Mouse (Mus musculus): ENCODE results near the gene Egln3. TPM values are rescaled to one million over a fixed set of nuclear protein-coding genes. Genes with fewer than 3 reads are reported as not detected.

Egln3 gene
- polyA plus RNA-seq, 1 experiment, result 8.3 TPM

- no peak for DNase-seq (ENCODE audit: low read depth)
Measured at GRCm38 (mm10) chr12:54202765-54203655, 650 bp downstream of the Egln3 start.

DNA sequence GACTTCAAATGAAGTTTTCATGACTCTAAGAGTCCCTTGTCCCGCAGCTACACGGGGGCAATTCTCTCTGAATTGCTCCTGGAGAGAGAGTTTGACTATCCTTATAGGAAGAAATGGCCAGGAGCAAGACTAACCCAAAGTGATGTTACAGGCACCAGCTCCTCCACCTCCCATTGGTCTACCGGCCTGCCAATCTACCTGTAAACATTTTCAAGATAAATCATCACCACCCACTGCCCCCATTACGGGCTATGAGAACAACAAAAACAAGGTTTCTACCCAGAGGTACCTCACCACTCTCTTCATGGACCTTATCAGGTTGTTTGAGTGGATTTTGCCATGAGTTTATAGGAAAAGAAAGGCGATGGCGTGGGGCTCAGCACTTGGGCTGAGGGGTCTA is 1.4 kb downstream of the Egln3 start:
- no peak for DNase-seq (ENCODE audit: low read depth)

DNA sequence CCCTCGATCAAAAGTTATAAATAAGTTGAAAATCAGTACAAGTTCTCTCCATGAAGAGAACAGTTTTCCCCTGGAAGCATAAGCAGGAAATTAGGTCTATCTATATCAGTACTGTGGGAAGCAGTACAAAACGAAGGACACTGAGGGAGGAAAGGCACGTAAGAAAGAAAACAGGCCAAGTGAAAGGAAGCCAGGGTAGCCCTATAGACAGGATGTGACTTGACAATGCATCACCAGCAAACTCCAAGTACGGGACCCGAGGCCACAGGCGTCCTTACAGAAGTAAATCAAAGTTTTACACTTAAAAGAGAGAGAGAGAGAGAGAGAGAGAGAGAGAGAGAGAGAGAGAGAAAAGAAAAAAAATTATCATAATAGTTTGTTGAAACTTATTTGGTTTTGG is 2.8 kb downstream of the Egln3 start:
- no peak for DNase-seq (ENCODE audit: low read depth)

- DNase-seq (ENCODE audit: low read depth), result no peak
Measured at GRCm38 (mm10) chr12:54200172-54200571, 3.5 kb downstream of the Egln3 start.

- no peak for DNase-seq (ENCODE audit: low read depth)
Measured at GRCm38 (mm10) chr12:54198282-54198918, 5.3 kb downstream of the Egln3 start.

GRCm38 (mm10) chr12:54197849-54198248 is 5.8 kb downstream of the Egln3 start:
- DNase-seq (ENCODE audit: low read depth), result no peak

DNA sequence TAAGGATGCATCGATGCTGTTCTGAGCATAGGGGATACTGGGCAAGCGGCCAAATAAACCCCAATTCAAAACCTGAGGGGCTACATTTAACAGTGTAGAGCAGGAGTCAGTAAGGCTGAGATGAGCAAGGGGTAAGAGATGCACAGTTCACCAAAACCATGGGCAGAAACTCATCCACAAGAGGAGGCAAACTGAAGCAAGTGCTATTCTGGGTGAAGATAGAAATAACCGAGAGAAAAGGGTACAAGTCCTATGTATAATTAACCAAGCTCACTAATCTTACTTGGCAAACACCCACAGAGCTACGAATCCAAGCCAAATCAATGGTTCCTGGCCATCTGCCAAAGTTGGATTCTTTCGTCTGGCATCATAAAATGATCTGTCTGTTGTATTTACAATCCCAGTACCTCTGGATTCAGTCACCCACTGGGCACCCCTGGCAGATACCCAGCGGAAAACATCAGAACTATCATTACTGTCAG is 6.3 kb downstream of the Egln3 start:
- no peak for DNase-seq (ENCODE audit: low read depth)

GRCm38 (mm10) chr12:54196881-54197280 is 6.8 kb downstream of the Egln3 start:
- no peak for DNase-seq (ENCODE audit: low read depth)

DNA sequence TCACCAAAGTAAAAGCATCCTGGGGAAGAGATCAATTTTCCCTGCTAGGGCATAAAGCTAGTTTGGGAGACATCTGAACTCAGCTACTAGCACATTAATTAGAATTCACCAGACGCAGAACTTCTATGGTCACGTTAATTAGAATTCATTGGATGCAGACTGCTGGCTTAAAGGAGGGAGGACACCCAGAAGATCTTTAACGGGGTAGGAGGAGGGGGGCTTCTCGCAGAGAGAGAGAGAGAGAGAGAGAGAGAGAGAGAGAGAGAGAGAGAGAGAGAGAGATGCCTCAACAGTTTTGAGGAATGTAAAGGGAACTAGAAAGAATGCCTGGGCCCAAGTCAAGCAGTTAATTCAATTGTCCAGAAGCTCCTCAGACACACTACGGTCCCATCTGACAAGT is 9.5 kb downstream of the Egln3 start:
- DNase-seq (ENCODE audit: low read depth), result no peak

DNA sequence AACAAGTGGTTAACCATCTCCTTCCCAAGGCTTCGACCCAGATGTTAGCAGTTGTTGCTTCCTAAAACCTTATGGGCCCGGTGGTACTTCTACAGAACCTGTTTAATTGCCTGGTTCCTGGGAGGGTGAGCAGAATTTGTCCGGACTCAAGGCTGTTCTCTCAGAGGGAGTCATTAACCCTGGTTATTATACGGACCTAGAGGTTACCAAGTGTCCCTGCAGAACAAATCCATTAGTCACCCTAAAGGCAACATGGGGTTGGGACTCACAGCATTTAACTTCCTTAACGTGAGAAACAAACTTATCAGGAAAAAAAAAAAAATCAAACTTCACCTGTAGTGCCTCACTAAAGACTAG is 11.4 kb downstream of the Egln3 start:
- DNase-seq (ENCODE audit: low read depth), result no peak

- DNase-seq (ENCODE audit: low read depth), result no peak
Measured at GRCm38 (mm10) chr12:54191608-54192304, 11.9 kb downstream of the Egln3 start.

DNA sequence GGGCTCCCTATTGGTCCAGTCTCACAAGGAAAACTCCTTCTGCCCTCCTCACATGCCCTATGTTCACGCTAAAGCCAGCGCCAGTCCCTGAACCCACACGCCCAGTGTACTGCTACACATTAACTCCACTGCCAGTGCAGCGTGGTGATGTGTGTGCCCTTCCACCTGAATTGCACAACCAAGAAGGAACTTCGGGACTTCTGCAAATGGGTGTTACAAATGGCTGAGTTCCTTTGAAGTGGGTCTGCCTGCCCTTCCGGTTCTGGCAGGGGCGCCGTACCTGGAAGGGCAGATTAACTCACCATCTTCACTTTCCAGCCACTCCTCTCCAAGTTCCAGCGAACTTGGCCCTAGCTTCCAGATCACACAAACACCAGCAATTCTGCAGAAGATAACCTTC is 12.5 kb downstream of the Egln3 start:
- peak; percentile 89 for DNase-seq (ENCODE audit: low read depth)

DNA sequence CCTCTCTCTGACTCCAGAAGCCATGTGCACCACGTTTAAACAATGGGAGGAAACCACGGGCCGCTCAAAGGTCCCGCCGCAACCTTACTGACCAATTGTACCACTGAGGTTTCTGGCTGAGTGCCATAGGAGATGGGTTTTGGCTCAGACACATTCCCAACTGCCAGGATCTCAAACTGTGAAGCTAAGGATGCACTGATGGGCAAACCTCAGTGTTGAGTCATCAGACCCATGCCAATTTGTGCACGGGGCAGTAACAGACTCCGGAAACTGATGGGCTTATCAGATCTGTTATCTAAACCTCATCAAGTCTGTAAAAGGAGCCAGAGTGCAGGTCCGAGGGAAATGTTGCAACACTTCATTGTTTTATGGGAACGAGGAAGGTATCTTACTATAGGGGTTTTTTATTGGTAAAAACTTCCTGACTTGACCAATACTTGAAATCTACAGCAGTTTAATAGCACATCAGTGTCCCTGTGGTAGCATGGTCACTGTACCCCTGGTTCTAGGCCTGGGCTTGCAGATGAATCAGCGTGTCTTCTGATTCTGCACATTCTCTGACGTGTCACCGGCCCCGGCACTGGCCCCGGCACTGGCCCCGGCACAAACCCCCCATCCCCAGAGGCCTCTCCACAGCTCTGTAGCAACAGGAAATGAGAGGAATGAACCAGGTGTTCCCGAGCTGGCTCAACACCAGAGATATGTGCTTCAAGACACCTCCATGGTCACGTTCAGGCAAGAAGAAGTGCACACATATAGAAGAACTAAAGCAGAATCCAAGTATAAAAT is 15.7 kb downstream of the Egln3 start:
- no peak for DNase-seq (ENCODE audit: low read depth)

GRCm38 (mm10) chr12:54186926-54187623 is 16.6 kb downstream of the Egln3 start:
- DNase-seq (ENCODE audit: low read depth), result no peak

DNA sequence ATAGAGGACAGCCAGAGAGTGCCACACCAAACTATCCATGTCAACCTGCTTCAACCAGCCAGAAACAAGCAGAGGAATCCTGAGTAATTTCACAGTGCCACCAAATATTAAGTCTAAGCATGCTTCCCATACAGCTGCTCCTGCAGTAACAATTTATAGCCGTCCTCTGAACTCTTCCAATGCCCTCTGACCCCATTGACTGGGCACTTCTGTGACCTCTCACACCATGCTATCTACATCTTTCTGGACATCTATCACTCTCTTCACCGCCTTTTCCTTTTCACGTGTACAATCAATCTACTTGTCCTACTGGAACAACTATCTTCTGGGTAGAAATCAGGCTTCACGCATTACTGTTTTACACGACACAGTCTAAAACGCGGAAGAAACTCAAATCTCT is 19.4 kb downstream of the Egln3 start:
- DNase-seq (ENCODE audit: low read depth), result no peak

DNA sequence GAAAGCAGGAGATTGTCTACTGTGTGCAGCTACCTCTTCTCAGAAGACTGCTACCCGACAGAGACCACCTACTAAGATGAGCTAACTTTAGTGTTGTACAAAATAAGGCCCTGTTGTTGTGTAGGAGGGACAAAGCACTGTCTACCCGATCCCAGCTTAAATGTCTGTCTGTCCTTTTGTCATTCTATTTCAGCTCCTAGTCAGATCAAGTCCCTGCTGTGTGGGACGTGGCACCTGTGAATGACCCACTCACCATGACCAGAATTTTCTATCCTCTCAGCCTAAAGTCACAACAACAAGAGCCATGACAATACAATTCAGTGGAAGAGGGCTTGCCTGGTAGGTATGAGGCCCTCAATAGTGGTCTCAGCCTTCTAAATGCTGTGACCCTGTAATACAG is 25.3 kb downstream of the Egln3 start:
- DNase-seq (ENCODE audit: low read depth), result no peak

GRCm38 (mm10) chr12:54168786-54169185 is 34.9 kb downstream of the Egln3 start:
- DNase-seq (ENCODE audit: low read depth), result no peak

- DNase-seq (ENCODE audit: low read depth), result no peak
Measured at GRCm38 (mm10) chr12:54167737-54168136, 35.9 kb downstream of the Egln3 start.

GRCm38 (mm10) chr12:54164724-54165050 is 39.0 kb downstream of the Egln3 start:
- no peak for DNase-seq (ENCODE audit: low read depth)

DNA sequence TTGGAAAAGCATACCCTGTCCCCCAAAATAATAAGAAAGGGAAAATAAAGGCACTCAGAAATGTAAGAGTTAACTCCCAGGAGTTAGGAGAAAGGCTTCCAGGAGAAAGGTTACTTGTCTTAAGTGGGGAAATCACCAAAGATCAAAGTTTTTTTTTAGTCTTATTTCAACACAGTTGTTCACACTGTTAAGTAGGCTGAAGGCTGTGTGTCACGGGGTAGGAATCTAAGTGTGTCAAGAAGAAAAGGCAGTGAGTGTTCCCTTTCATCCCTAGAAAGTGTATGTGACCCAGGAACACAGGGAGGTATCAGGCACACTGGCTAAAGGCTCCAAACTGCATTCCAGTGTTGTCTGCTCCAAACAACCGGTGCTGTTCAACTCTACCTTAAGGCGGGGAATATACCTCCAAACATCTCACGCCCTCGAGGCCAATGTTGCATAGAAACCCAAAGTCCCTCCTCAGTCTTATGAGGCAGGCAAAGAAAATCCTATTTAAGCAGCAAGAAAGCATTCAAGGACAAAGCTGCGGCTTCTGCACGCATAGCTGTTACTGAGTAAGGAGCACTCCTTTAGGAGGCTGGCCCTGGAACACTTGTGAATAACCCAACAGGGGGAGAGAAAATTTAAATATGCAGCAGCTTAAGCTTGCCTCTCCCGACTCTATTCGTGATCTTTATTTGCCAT is 39.5 kb downstream of the Egln3 start:
- DNase-seq (ENCODE audit: low read depth), result no peak

- no peak for DNase-seq (ENCODE audit: low read depth)
Measured at GRCm38 (mm10) chr12:54163166-54163565, 40.5 kb downstream of the Egln3 start.
